Mouse (Mus musculus): ENCODE measurements at regions not wholly inside any gene's neighbourhood (a gene's known extent, or its start where the extent isn't known, plus 50 kb on each side); places are given as distances from the start of the nearest gene placed in this dataset.

DNA sequence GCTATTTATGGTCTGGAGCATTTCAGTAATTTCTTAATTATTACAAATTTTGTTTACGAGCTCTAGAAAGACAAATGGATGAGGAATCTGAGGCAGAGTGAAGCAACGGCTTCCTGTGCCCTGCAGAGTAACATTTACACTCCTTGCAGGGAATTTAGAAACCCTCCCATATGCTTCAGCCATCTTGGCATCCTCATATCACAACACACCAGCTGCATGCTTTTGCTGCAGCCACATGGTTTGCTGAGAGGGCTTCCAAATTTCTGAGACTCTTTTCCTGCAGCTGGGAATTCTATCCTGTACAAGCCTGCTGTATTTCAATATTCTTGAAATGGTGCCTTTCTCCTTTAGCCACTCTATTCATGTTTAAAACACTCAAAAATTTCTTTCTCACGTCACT lies 91.4 kb downstream of the Rgs2 start:
- no peak overlapping the region for H3K27ac ChIP-seq (replicated peaks; ENCODE audit: insufficient read depth, low read depth, low read length)
- H3K4me3 ChIP-seq (ENCODE audit: insufficient read depth, low read depth, low read length) = no peak overlapping the region
- H3K27me3 ChIP-seq (ENCODE audit: control insufficient read depth, insufficient read depth, low read length) = no peaks in the 10 kb centered on the region
- no peaks in the 10 kb centered on the region for H3K79me2 ChIP-seq (ENCODE audit: control insufficient read depth, insufficient read depth, low read length)
- no peak for DNase-seq (ENCODE audit: extremely low read depth, low read depth, low spot score)
- no peak for TF ChIP-seq CTCF (IDR thresholded peaks at IDR 0.05; ENCODE audit: low read depth, low read length)
- TF ChIP-seq POLR2A (IDR thresholded peaks at IDR 0.05; ENCODE audit: extremely low read depth, insufficient read depth, low read length) = no peak
- 83% methylated on average over 3 of the region's 3 CpGs for WGBS
- no peaks in the 10 kb centered on the region for H3K4me1 ChIP-seq (ENCODE audit: control insufficient read depth, insufficient read depth, low read length)
- H3K9ac ChIP-seq (ENCODE audit: low read depth, low read length) = no peak overlapping the region
- H3K36me3 ChIP-seq (ENCODE audit: control insufficient read depth, insufficient read depth, low read length) = no peaks in the 10 kb centered on the region

GRCm38 (mm10) chr1:143911230-143911629 lies 92.7 kb downstream of the Rgs2 start:
- Histone ChIP-seq H3K9ac (ENCODE audit: low read depth, low read length) (no peak overlapping the region), H3K27me3 (ENCODE audit: control insufficient read depth, insufficient read depth, low read length) (0 out of 2 replicates have a peak, but pooled peaks cover 3% of the 10 kb centered on the region), H3K36me3 (ENCODE audit: control insufficient read depth, insufficient read depth, low read length) (no peaks in the 10 kb centered on the region), H3K79me2 (ENCODE audit: control insufficient read depth, insufficient read depth, low read length) (no peaks in the 10 kb centered on the region), H3K4me1 (ENCODE audit: control insufficient read depth, insufficient read depth, low read length) (peaks cover 2% of the 10 kb centered on the region), H3K27ac (replicated peaks; ENCODE audit: insufficient read depth, low read depth, low read length) (no peak overlapping the region), H3K4me3 (ENCODE audit: insufficient read depth, low read depth, low read length) (no peak overlapping the region)
- no peak for DNase-seq (ENCODE audit: extremely low read depth, low read depth, low spot score)
- TF ChIP-seq POLR2A (IDR thresholded peaks at IDR 0.05; ENCODE audit: extremely low read depth, insufficient read depth, low read length) (no peak), CTCF (IDR thresholded peaks at IDR 0.05; ENCODE audit: low read depth, low read length) (no peak)
- 84% methylated on average over 3 of the region's 3 CpGs for WGBS

DNA sequence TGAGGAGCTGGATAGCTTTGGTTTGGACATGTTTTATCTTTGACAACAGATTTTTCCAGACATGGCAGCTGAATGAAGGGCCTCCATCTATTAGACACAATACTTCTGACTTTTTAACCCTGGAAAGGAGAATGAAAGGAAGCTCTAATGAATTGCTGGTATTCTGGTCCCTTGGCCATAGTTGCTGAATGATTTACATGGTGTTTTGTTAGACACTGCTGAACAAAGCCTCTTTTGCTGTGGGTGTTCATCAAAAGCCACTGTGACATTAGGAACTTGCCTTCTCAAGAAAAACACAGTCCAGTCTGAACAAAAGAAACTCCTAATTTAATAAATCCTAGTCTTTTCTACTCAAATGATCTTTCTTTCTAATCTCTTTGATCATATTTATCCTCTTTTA lies 93.4 kb downstream of the Rgs2 start:
- H3K27me3 ChIP-seq (ENCODE audit: control insufficient read depth, insufficient read depth, low read length) = 0 out of 2 replicates have a peak, but pooled peaks cover 3% of the 10 kb centered on the region
- peaks cover 2% of the 10 kb centered on the region for H3K4me1 ChIP-seq (ENCODE audit: control insufficient read depth, insufficient read depth, low read length)
- H3K4me3 ChIP-seq (ENCODE audit: insufficient read depth, low read depth, low read length) = no peak overlapping the region
- DNase-seq (ENCODE audit: extremely low read depth, low read depth, low spot score) = no peak
- H3K27ac ChIP-seq (replicated peaks; ENCODE audit: insufficient read depth, low read depth, low read length) = no peak overlapping the region
- no peaks in the 10 kb centered on the region for H3K36me3 ChIP-seq (ENCODE audit: control insufficient read depth, insufficient read depth, low read length)
- no peak for TF ChIP-seq CTCF (IDR thresholded peaks at IDR 0.05; ENCODE audit: low read depth, low read length)
- no peak for TF ChIP-seq POLR2A (IDR thresholded peaks at IDR 0.05; ENCODE audit: extremely low read depth, insufficient read depth, low read length)
- H3K9ac ChIP-seq (ENCODE audit: low read depth, low read length) = no peak overlapping the region
- no peaks in the 10 kb centered on the region for H3K79me2 ChIP-seq (ENCODE audit: control insufficient read depth, insufficient read depth, low read length)

GRCm38 (mm10) chr1:143907312-143907711 lies 96.6 kb downstream of the Rgs2 start:
- DNase-seq (ENCODE audit: extremely low read depth, low read depth, low spot score) = no peak
- 49% methylated on average over 6 of the region's 6 CpGs for WGBS
- no peak for TF ChIP-seq POLR2A (IDR thresholded peaks at IDR 0.05; ENCODE audit: extremely low read depth, insufficient read depth, low read length)
- no peak for TF ChIP-seq CTCF (IDR thresholded peaks at IDR 0.05; ENCODE audit: low read depth, low read length)
- Histone ChIP-seq H3K4me3 (ENCODE audit: insufficient read depth, low read depth, low read length) (no peak overlapping the region), H3K27ac (replicated peaks; ENCODE audit: insufficient read depth, low read depth, low read length) (no peak overlapping the region), H3K36me3 (ENCODE audit: control insufficient read depth, insufficient read depth, low read length) (no peaks in the 10 kb centered on the region), H3K9ac (ENCODE audit: low read depth, low read length) (no peak overlapping the region), H3K27me3 (ENCODE audit: control insufficient read depth, insufficient read depth, low read length) (0 out of 2 replicates have a peak, but pooled peaks cover 3% of the 10 kb centered on the region), H3K4me1 (ENCODE audit: control insufficient read depth, insufficient read depth, low read length) (peaks cover 2% of the 10 kb centered on the region), H3K79me2 (ENCODE audit: control insufficient read depth, insufficient read depth, low read length) (no peaks in the 10 kb centered on the region)

- H3K79me2 ChIP-seq (ENCODE audit: control insufficient read depth, insufficient read depth, low read length) = no peaks in the 10 kb centered on the region
- 0 out of 2 replicates have a peak, but pooled peaks cover 3% of the 10 kb centered on the region for H3K27me3 ChIP-seq (ENCODE audit: control insufficient read depth, insufficient read depth, low read length)
- H3K9ac ChIP-seq (ENCODE audit: low read depth, low read length) = no peak overlapping the region
- peaks cover 2% of the 10 kb centered on the region for H3K4me1 ChIP-seq (ENCODE audit: control insufficient read depth, insufficient read depth, low read length)
- H3K36me3 ChIP-seq (ENCODE audit: control insufficient read depth, insufficient read depth, low read length) = no peaks in the 10 kb centered on the region
- no peak for TF ChIP-seq POLR2A (IDR thresholded peaks at IDR 0.05; ENCODE audit: extremely low read depth, insufficient read depth, low read length)
- no peak for TF ChIP-seq CTCF (IDR thresholded peaks at IDR 0.05; ENCODE audit: low read depth, low read length)
- peak; percentile 51 for DNase-seq (ENCODE audit: extremely low read depth, low read depth, low spot score)
- no peak overlapping the region for H3K27ac ChIP-seq (replicated peaks; ENCODE audit: insufficient read depth, low read depth, low read length)
- H3K4me3 ChIP-seq (ENCODE audit: insufficient read depth, low read depth, low read length) = no peak overlapping the region
These were observed 97.1 kb downstream of the Rgs2 start for GRCm38 (mm10) chr1:143906881-143907280.

GRCm38 (mm10) chr1:143903985-143904384 lies 100.0 kb downstream of the Rgs2 start:
- Histone ChIP-seq H3K4me1 (ENCODE audit: control insufficient read depth, insufficient read depth, low read length) (peaks cover 2% of the 10 kb centered on the region), H3K36me3 (ENCODE audit: control insufficient read depth, insufficient read depth, low read length) (no peaks in the 10 kb centered on the region), H3K27ac (replicated peaks; ENCODE audit: insufficient read depth, low read depth, low read length) (no peak overlapping the region), H3K79me2 (ENCODE audit: control insufficient read depth, insufficient read depth, low read length) (no peaks in the 10 kb centered on the region), H3K4me3 (ENCODE audit: insufficient read depth, low read depth, low read length) (no peak overlapping the region), H3K9ac (ENCODE audit: low read depth, low read length) (no peak overlapping the region), H3K27me3 (ENCODE audit: control insufficient read depth, insufficient read depth, low read length) (0 out of 2 replicates have a peak, but pooled peaks cover 3% of the 10 kb centered on the region)
- no peak for DNase-seq (ENCODE audit: extremely low read depth, low read depth, low spot score)
- TF ChIP-seq CTCF (IDR thresholded peaks at IDR 0.05; ENCODE audit: low read depth, low read length) = no peak
- TF ChIP-seq POLR2A (IDR thresholded peaks at IDR 0.05; ENCODE audit: extremely low read depth, insufficient read depth, low read length) = no peak
- WGBS = 91% methylated on average over 3 of the region's 3 CpGs
